Comparison of ENCODE assay signal across 13 mouse cellular contexts in the genomic region with DNA sequence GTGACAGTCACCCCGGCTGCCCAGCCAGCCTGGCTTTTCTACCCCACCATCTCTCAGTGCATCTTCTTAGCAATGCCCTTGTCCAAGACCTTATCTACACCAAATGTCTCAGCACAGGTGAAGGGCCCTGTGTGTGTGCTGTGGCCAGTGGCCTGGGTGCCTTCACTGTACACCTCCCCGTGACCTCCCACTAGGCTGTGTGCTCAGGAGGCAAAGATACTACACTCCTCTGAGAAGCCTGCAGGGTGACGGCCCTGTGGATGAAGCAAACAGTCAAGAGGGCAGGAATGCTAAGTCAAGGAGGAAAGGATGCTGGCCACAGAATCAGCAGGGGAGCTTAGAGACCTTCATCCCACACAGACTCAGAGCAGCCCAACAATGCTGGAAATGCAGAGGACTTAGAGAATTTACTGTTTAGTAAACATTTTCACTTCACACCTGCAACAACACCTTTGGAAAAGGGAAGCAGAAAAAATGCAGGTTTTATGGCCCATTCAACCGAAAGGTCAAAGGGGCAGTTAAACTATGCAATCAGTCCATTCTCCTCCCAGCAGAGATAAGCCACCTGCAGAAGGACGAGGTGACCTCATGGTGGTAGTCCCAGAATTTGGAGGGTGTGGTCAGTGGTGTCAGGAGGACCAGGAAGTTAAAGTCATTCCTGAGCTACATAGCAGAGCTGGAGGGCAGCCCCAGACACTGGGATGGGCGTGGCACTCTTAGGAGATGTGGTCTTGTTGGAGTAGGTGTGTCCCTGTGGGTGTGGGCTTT. TPM values are rescaled to one million over a fixed set of nuclear protein-coding genes. Genes with fewer than 3 reads are reported as not detected.
A peak's percentile ranks its signal among the peaks of the same experiment; 100 is the strongest.
DNase-seq lines count a peak whose midpoint lies in the region; ATAC-seq and TF ChIP-seq lines count a peak whose summit lies in the region.
"Had no signal": no experiment of that assay in that cellular context is flagged by ENCODE, and none has a peak within 500 bp of the region (broad histone marks: within the 10 kb centered on the region; RNA-seq: fewer than 3 reads in every experiment).

No protein-coding gene starts in this region.

- H3K4me3 ChIP-seq in heart, embryonic 12.5 days: no peak overlapping the region
- no peak overlapping the region for H3K4me3 ChIP-seq in ES-Bruce4 (ENCODE audit: low read depth, low read length)
- no peak overlapping the region for H3K4me3 ChIP-seq in intestine, embryonic 16.5 days (ENCODE audit: low read length)
- H3K4me3 ChIP-seq in liver, embryonic 16.5 days (ENCODE audit: low read depth, low read length): no peak overlapping the region
- H3K4me3 ChIP-seq: embryonic facial prominence, embryonic 12.5 days; limb, embryonic 15.5 days; midbrain, embryonic 12.5 days had no signal

- H3K9ac ChIP-seq in heart, embryonic 12.5 days: no peak overlapping the region
- H3K9ac ChIP-seq in ES-Bruce4 (ENCODE audit: low read depth, poor library complexity, severe bottlenecking): no peak overlapping the region
- no peak overlapping the region; the same call in 1 of the 2 replicates for H3K9ac ChIP-seq in intestine, embryonic 16.5 days (ENCODE audit: low read depth, low read length)
- no peak overlapping the region for H3K9ac ChIP-seq in liver, embryonic 16.5 days (ENCODE audit: low read depth, low read length)
- H3K9ac ChIP-seq: embryonic facial prominence, embryonic 12.5 days; limb, embryonic 15.5 days; midbrain, embryonic 12.5 days had no signal

- H3K27me3 ChIP-seq in heart, embryonic 12.5 days (replicated peaks): no peaks in the 10 kb centered on the region
- no peaks in the 10 kb centered on the region for H3K27me3 ChIP-seq in ES-Bruce4 (ENCODE audit: control insufficient read depth, insufficient read depth, low read length, poor library complexity, severe bottlenecking)
- no peaks in the 10 kb centered on the region for H3K27me3 ChIP-seq in intestine, embryonic 16.5 days (replicated peaks; ENCODE audit: control insufficient read depth, insufficient read depth, low read length)
- no peaks in the 10 kb centered on the region for H3K27me3 ChIP-seq in liver, embryonic 16.5 days (ENCODE audit: control insufficient read depth, insufficient read depth, low read depth, low read length)
- H3K27me3 ChIP-seq: embryonic facial prominence, embryonic 12.5 days; limb, embryonic 15.5 days; midbrain, embryonic 12.5 days had no signal

- TF ChIP-seq CTCF in ES-Bruce4 (IDR thresholded peaks at IDR 0.05; ENCODE audit: low read depth, low read length): no peak

- no peaks in the 10 kb centered on the region for H3K9me3 ChIP-seq in heart, embryonic 12.5 days (replicated peaks)
- peaks cover 14% of the 10 kb centered on the region for H3K9me3 ChIP-seq in ES-Bruce4 (replicated peaks; ENCODE audit: control insufficient read depth, insufficient read depth, low read length, poor library complexity, severe bottlenecking)
- no peaks in the 10 kb centered on the region for H3K9me3 ChIP-seq in intestine, embryonic 16.5 days (ENCODE audit: control insufficient read depth, low read length)
- H3K9me3 ChIP-seq in liver, embryonic 16.5 days (replicated peaks; ENCODE audit: control insufficient read depth, low read length): no peaks in the 10 kb centered on the region
- H3K9me3 ChIP-seq: embryonic facial prominence, embryonic 12.5 days; limb, embryonic 15.5 days; midbrain, embryonic 12.5 days had no signal

- WGBS in heart, embryonic 12.5 days: 57% methylated on average over 6 of the region's 6 CpGs
- WGBS in intestine, embryonic 16.5 days: 51% methylated on average over 6 of the region's 6 CpGs
- 49% methylated on average over 6 of the region's 6 CpGs for WGBS in liver, embryonic 16.5 days (ENCODE audit: insufficient replicate concordance)

- no peak for DNase-seq in heart, adult 18-20 months
- no peak for DNase-seq in c-Kit-positive CD71-positive TER-119-positive erythroid progenitor cells, embryonic 14.5 days (ENCODE audit: low spot score)
- DNase-seq in testis, postnatal 14 days (ENCODE audit: low spot score): no peak
- DNase-seq: adrenal gland, postnatal 36 days; heart, postnatal 36 days had no signal

- peaks cover 41% of the 10 kb centered on the region for H3K4me1 ChIP-seq in heart, embryonic 12.5 days (replicated peaks)
- peaks cover 4% of the 10 kb centered on the region for H3K4me1 ChIP-seq in ES-Bruce4 (ENCODE audit: control insufficient read depth, insufficient read depth, low read length)
- H3K4me1 ChIP-seq in intestine, embryonic 16.5 days (ENCODE audit: control insufficient read depth, insufficient read depth, low read length): peaks cover 38% of the 10 kb centered on the region
- peaks cover 11% of the 10 kb centered on the region for H3K4me1 ChIP-seq in liver, embryonic 16.5 days (ENCODE audit: control insufficient read depth, low read depth, low read length)

- no peak overlapping the region for H3K4me2 ChIP-seq in heart, embryonic 12.5 days
- H3K4me2 ChIP-seq in intestine, embryonic 16.5 days (ENCODE audit: low read depth, low read length): no peak overlapping the region
- H3K4me2 ChIP-seq in liver, embryonic 16.5 days (ENCODE audit: low read depth, low read length): no peak overlapping the region
- H3K4me2 ChIP-seq: embryonic facial prominence, embryonic 12.5 days; limb, embryonic 15.5 days; midbrain, embryonic 12.5 days had no signal

- peak; percentile 92 for TF ChIP-seq EP300 in ES-Bruce4 (IDR thresholded peaks at IDR 0.05; ENCODE audit: insufficient read depth, low read depth, low read length)

- ATAC-seq in heart, embryonic 12.5 days (ENCODE audit: insufficient number of reproducible peaks, low FRiP score): no peak
- ATAC-seq in intestine, embryonic 16.5 days: peak; percentile 92
- ATAC-seq in liver, embryonic 16.5 days (ENCODE audit: low read depth): peak; percentile 72
- no peak for ATAC-seq in cerebellum, adult (ENCODE audit: insufficient number of reproducible peaks, low FRiP score, low TSS enrichment)

- no peak for TF ChIP-seq POLR2A in ES-Bruce4 (IDR thresholded peaks at IDR 0.05; ENCODE audit: insufficient read depth, low read length)

- H3K36me3 ChIP-seq in heart, embryonic 12.5 days: peaks cover 8% of the 10 kb centered on the region; the same call in 1 of the 2 replicates
- H3K36me3 ChIP-seq in ES-Bruce4 (ENCODE audit: control insufficient read depth, insufficient read depth, low read length, poor library complexity, severe bottlenecking): no peaks in the 10 kb centered on the region
- H3K36me3 ChIP-seq in intestine, embryonic 16.5 days (ENCODE audit: control insufficient read depth, insufficient read depth, low read length): no peaks in the 10 kb centered on the region
- H3K36me3 ChIP-seq in liver, embryonic 16.5 days (ENCODE audit: control insufficient read depth, insufficient read depth): no peaks in the 10 kb centered on the region
- H3K36me3 ChIP-seq: embryonic facial prominence, embryonic 12.5 days; limb, embryonic 15.5 days; midbrain, embryonic 12.5 days had no signal

- H3K27ac ChIP-seq in heart, embryonic 12.5 days (ENCODE audit: poor library complexity, severe bottlenecking): 0 out of 2 replicates have a peak overlapping the region, but pooled peaks have one; percentile 1
- H3K27ac ChIP-seq in ES-Bruce4 (ENCODE audit: insufficient read depth, low read length): peak overlapping the region; percentile 10
- peak overlapping the region; percentile 81 for H3K27ac ChIP-seq in intestine, embryonic 16.5 days (ENCODE audit: low read length)
- H3K27ac ChIP-seq in liver, embryonic 16.5 days (ENCODE audit: low read length): 0 out of 2 replicates have a peak overlapping the region, but pooled peaks have one; percentile 10
- H3K27ac ChIP-seq: embryonic facial prominence, embryonic 12.5 days; limb, embryonic 15.5 days; midbrain, embryonic 12.5 days had no signal

RNA-seq across cellular contexts. Expression of gene Rassf3, which starts 21.3 kb away (rescaled TPM):
- polyA plus RNA-seq in heart, embryonic 12.5 days (2016; fragmentation: Nextera tagmentation; extraction: Ambion mirVana): 27.0 and 28.1 TPM in 2 replicates
- total RNA-seq in heart, adult 18-20 months (2021): 100 to 1,000 TPM; 131 to 138 TPM
- 41.7 and 46.6 TPM in 2 replicates for polyA plus RNA-seq in ES-Bruce4 (2011; ENCODE audit: insufficient read depth, insufficient read length, low read depth, missing spikeins)
- 15.7 and 22.2 TPM in 2 replicates for polyA plus RNA-seq in intestine, embryonic 16.5 days (2015; fragmentation: Nextera tagmentation; extraction: Ambion mirVana)
- 12.1 and 13.3 TPM in 2 replicates for polyA plus RNA-seq in liver, embryonic 16.5 days (2015; fragmentation: Nextera tagmentation; extraction: Ambion mirVana)

Comparison
In these comparisons a context has a peak if more than half of its experiments do, and no peak if none do; other contexts are left out.
1. ATAC-seq: peak in intestine, embryonic 16.5 days (single experiment) and liver, embryonic 16.5 days (single experiment); none in heart, embryonic 12.5 days (single experiment) and cerebellum, adult (single experiment).
2. H3K27ac ChIP-seq: peak in every context shown above with its lines; median percentile 81 in intestine, embryonic 16.5 days; 10 in ES-Bruce4; 10 in liver, embryonic 16.5 days; 1 in heart, embryonic 12.5 days.